Mouse (Mus musculus) cerebellum, postnatal 10 days (tissue): ENCODE data around the gene Aqp9.

ENCODE experiments used
- DNase-seq, 2 experiments: peaks; one replicate each; pipeline ENCODE4 v3.0.0; 2021; ENCODE audit warnings: mixed read lengths in 2 of 2

Gene Aqp9

GRCm38 (mm10) chr9:71166871-71167465 lies 1.5 kb downstream of the Aqp9 start:
- DNase-seq: peak; percentile 5 to 13

- no peak for DNase-seq
Observed at GRCm38 (mm10) chr9:71166019-71166705, 2.3 kb downstream of the Aqp9 start.

GRCm38 (mm10) chr9:71165510-71165909 lies 3.0 kb downstream of the Aqp9 start:
- no peak for DNase-seq

GRCm38 (mm10) chr9:71165061-71165460 lies 3.4 kb downstream of the Aqp9 start:
- DNase-seq: no peak

- no peak for DNase-seq
Observed at GRCm38 (mm10) chr9:71164353-71164752, 4.1 kb downstream of the Aqp9 start.

GRCm38 (mm10) chr9:71162858-71163740 lies 5.4 kb downstream of the Aqp9 start:
- no peak for DNase-seq

- DNase-seq: no peak
Observed at GRCm38 (mm10) chr9:71162131-71162857, 6.2 kb downstream of the Aqp9 start.

- no peak for DNase-seq
Observed at GRCm38 (mm10) chr9:71160849-71161711, 7.4 kb downstream of the Aqp9 start.

- DNase-seq: no peak
Observed at GRCm38 (mm10) chr9:71159686-71160085, 8.8 kb downstream of the Aqp9 start.

GRCm38 (mm10) chr9:71159060-71159626 lies 9.3 kb downstream of the Aqp9 start:
- no peak for DNase-seq

- no peak for DNase-seq
Observed at GRCm38 (mm10) chr9:71157921-71158646, 10.4 kb downstream of the Aqp9 start.

GRCm38 (mm10) chr9:71156447-71157035 lies 11.9 kb downstream of the Aqp9 start:
- no peak for DNase-seq

- DNase-seq: no peak
Observed at GRCm38 (mm10) chr9:71155399-71156005, 13.0 kb downstream of the Aqp9 start.

- no peak for DNase-seq
Observed at GRCm38 (mm10) chr9:71151386-71151785, 17.1 kb downstream of the Aqp9 start.

- no peak for DNase-seq
Observed at GRCm38 (mm10) chr9:71150175-71150574, 18.3 kb downstream of the Aqp9 start.

GRCm38 (mm10) chr9:71148890-71149289 lies 19.6 kb downstream of the Aqp9 start:
- no peak for DNase-seq

GRCm38 (mm10) chr9:71146210-71146609 lies 22.3 kb downstream of the Aqp9 start:
- no peak for DNase-seq

GRCm38 (mm10) chr9:71140205-71140604 lies 28.3 kb downstream of the Aqp9 start:
- no peak for DNase-seq

- no peak for DNase-seq
Observed at GRCm38 (mm10) chr9:71138936-71139335, 29.5 kb downstream of the Aqp9 start.
